Mouse (Mus musculus) MEL (cell line): ENCODE data around the gene Mblac1. TPM values are rescaled to one million over a fixed set of nuclear protein-coding genes. Genes with fewer than 3 reads are reported as not detected.

Source experiments
- DNase-seq: peaks from one replicate; pipeline ENCODE4 v3.0.0; 2011; ENCODE audit warnings: low read depth, low spot score
- H3K27ac ChIP-seq: 2 replicates; pipeline ENCODE4 v1.5.1; 2012; ENCODE audit warnings: low read depth, mild to moderate bottlenecking, control low read depth, low read length, moderate library complexity; ENCODE audit not compliant: control insufficient read depth
- H3K27me3 ChIP-seq, 2 experiments: fragments of 150-350 bp in 1 of 2; sonication (generic) in 1 of 2; 2 replicates each; pipeline ENCODE4 v1.6.1; 2012; ENCODE audit warnings: low read length in 2 of 2, mild to moderate bottlenecking in 2 of 2, improper control_type of control experiment in 1 of 2, moderate library complexity in 1 of 2; ENCODE audit not compliant: insufficient read depth in 2 of 2, control insufficient read depth in 1 of 2
- H3K36me3 ChIP-seq, 2 experiments: 2 replicates each; pipeline ENCODE4 v1.6.1; 2012 to 2014; ENCODE audit warnings: low read length in 2 of 2, improper control_type of control experiment in 1 of 2, inconsistent platforms in 1 of 2, mild to moderate bottlenecking in 1 of 2; ENCODE audit not compliant: insufficient read depth in 2 of 2, control insufficient read depth in 1 of 2
- H3K4me1 ChIP-seq, 2 experiments: fragments of 150-350 bp in 1 of 2; sonication (generic) in 1 of 2; 2 replicates each; pipeline ENCODE4 v1.6.1; 2012; ENCODE audit warnings: low read length in 2 of 2, improper control_type of control experiment in 1 of 2, mild to moderate bottlenecking in 1 of 2; ENCODE audit not compliant: insufficient read depth in 2 of 2, control insufficient read depth in 1 of 2
- H3K4me3 ChIP-seq, 2 experiments: fragments of 150-350 bp in 1 of 2; sonication (generic) in 1 of 2; 2 replicates each; pipeline ENCODE4 v1.5.1; 2012; ENCODE audit warnings: low read depth in 2 of 2, low read length in 2 of 2, mild to moderate bottlenecking in 2 of 2, moderate library complexity in 2 of 2, control low read depth in 1 of 2, improper control_type of control experiment in 1 of 2; ENCODE audit not compliant: control insufficient read depth in 1 of 2, insufficient read depth in 1 of 2
- H3K79me2 ChIP-seq: 2 replicates; pipeline ENCODE4 v1.6.1; 2012; ENCODE audit warnings: mild to moderate bottlenecking, low read length, moderate library complexity; ENCODE audit not compliant: control insufficient read depth, poor library complexity, insufficient read depth
- H3K9ac ChIP-seq: 2 replicates; pipeline ENCODE4 v1.6.1; 2012; ENCODE audit warnings: low read depth, mild to moderate bottlenecking, control low read depth, low read length, moderate library complexity; ENCODE audit not compliant: control insufficient read depth, poor library complexity, severe bottlenecking
- H3K9me3 ChIP-seq: fragments of 150-350 bp; sonication (generic); replicated peaks from 2 replicates; pipeline ENCODE4 v1.6.1; 2012; ENCODE audit warnings: mild to moderate bottlenecking, low read length, improper control_type of control experiment, moderate library complexity; ENCODE audit not compliant: insufficient read depth
- CHD1 ChIP-seq: IDR thresholded peaks from 2 replicates; pipeline ENCODE4 v1.6.1; 2012; ENCODE audit warnings: low read depth, mild to moderate bottlenecking, inconsistent platforms, low read length, improper control_type of control experiment
- CHD2 ChIP-seq: IDR thresholded peaks from 2 replicates; pipeline ENCODE4 v1.6.1; 2011; ENCODE audit warnings: low read length, improper control_type of control experiment
- CTCF ChIP-seq, 3 experiments: IDR thresholded peaks in 2 of 3; conservative IDR thresholded peaks in 1 of 3; 2 replicates each; pipeline ENCODE4 v1.5.1; 2011 to 2012; ENCODE audit warnings: low read length in 3 of 3, low read depth in 2 of 3, mild to moderate bottlenecking in 2 of 3, improper control_type of control experiment in 1 of 3, inconsistent platforms in 1 of 3, mixed read lengths in 1 of 3, moderate library complexity in 1 of 3; ENCODE audit not compliant: control insufficient read depth in 1 of 3, insufficient read depth in 1 of 3, poor library complexity in 1 of 3, severe bottlenecking in 1 of 3
- E2F4 ChIP-seq: IDR thresholded peaks from 2 replicates; pipeline ENCODE4 v1.6.1; 2011; ENCODE audit warnings: low read depth, low read length, improper control_type of control experiment, borderline replicate concordance
- ELF1 ChIP-seq: IDR thresholded peaks from 2 replicates; pipeline ENCODE4 v1.6.1; 2014; ENCODE audit warnings: low read depth, mild to moderate bottlenecking, inconsistent platforms, low read length, improper control_type of control experiment, moderate library complexity
- GATA1 ChIP-seq: IDR thresholded peaks from 2 replicates; pipeline ENCODE4 v1.6.1; 2011; ENCODE audit warnings: low read depth, low read length, improper control_type of control experiment
- HCFC1 ChIP-seq: IDR thresholded peaks from 2 replicates; pipeline ENCODE4 v1.6.1; 2012; ENCODE audit warnings: low read depth, mild to moderate bottlenecking, inconsistent platforms, low read length, improper control_type of control experiment, moderate library complexity
- KAT2A ChIP-seq: conservative IDR thresholded peaks from 2 replicates; pipeline ENCODE4 v1.6.1; 2012; ENCODE audit warnings: low read depth, low read length, improper control_type of control experiment, inconsistent platforms
- MAX ChIP-seq: IDR thresholded peaks from 2 replicates; pipeline ENCODE4 v1.6.1; 2011; ENCODE audit warnings: low read length, improper control_type of control experiment
- MAZ ChIP-seq: IDR thresholded peaks from 2 replicates; pipeline ENCODE4 v1.6.1; 2012; ENCODE audit warnings: low read depth, mild to moderate bottlenecking, inconsistent platforms, low read length, improper control_type of control experiment
- MEF2A ChIP-seq: IDR thresholded peaks from 2 replicates; pipeline ENCODE4 v1.6.1; 2014; ENCODE audit warnings: low read depth, mild to moderate bottlenecking, inconsistent platforms, low read length, improper control_type of control experiment; ENCODE audit not compliant: poor library complexity, insufficient replicate concordance, severe bottlenecking; ENCODE audit errors: extremely low read depth
- MXI1 ChIP-seq: IDR thresholded peaks from 2 replicates; pipeline ENCODE4 v1.6.1; 2011; ENCODE audit warnings: mild to moderate bottlenecking, low read depth, low read length, improper control_type of control experiment
- MYB ChIP-seq: IDR thresholded peaks from 2 replicates; pipeline ENCODE4 v1.6.1; 2011; ENCODE audit warnings: mild to moderate bottlenecking, low read depth, low read length, improper control_type of control experiment
- MYC ChIP-seq: IDR thresholded peaks from 2 replicates; pipeline ENCODE4 v1.6.1; 2011; ENCODE audit warnings: low read depth, mild to moderate bottlenecking, low read length, improper control_type of control experiment, moderate library complexity
- NELFE ChIP-seq: IDR thresholded peaks from 2 replicates; pipeline ENCODE4 v1.6.1; 2011; ENCODE audit warnings: low read depth, low read length, improper control_type of control experiment
- NRF1 ChIP-seq: IDR thresholded peaks from 2 replicates; pipeline ENCODE4 v1.6.1; 2014; ENCODE audit warnings: low read depth, mild to moderate bottlenecking, inconsistent platforms, low read length, improper control_type of control experiment, moderate library complexity; ENCODE audit not compliant: poor library complexity, insufficient read depth, severe bottlenecking
- POLR2A ChIP-seq, 2 experiments: IDR thresholded peaks; 2 replicates each; pipeline ENCODE4 v1.6.1; 2011 to 2012; ENCODE audit warnings: low read length in 2 of 2, mild to moderate bottlenecking in 2 of 2, control low read depth in 1 of 2, improper control_type of control experiment in 1 of 2, low read depth in 1 of 2, moderate library complexity in 1 of 2; ENCODE audit not compliant: control insufficient read depth in 1 of 2, insufficient read depth in 1 of 2, poor library complexity in 1 of 2
- POLR2AphosphoS2 ChIP-seq: IDR thresholded peaks from 2 replicates; pipeline ENCODE4 v1.6.1; 2011; ENCODE audit warnings: low read length, improper control_type of control experiment
- POLR2AphosphoS5 ChIP-seq: IDR thresholded peaks from 2 replicates; pipeline ENCODE4 v1.6.1; 2012; ENCODE audit warnings: low read depth, borderline replicate concordance, mild to moderate bottlenecking, inconsistent platforms, low read length, moderate library complexity, mixed read lengths
- SIN3A ChIP-seq: IDR thresholded peaks from 2 replicates; pipeline ENCODE4 v1.6.1; 2012; ENCODE audit warnings: low read length, improper control_type of control experiment, inconsistent platforms
- SMC3 ChIP-seq: IDR thresholded peaks from 2 replicates; pipeline ENCODE4 v1.6.1; 2011; ENCODE audit warnings: low read depth, low read length, improper control_type of control experiment
- TBP ChIP-seq: IDR thresholded peaks from 2 replicates; pipeline ENCODE4 v1.8.0; 2011; ENCODE audit warnings: low read depth, low read length, improper control_type of control experiment
- TCF12 ChIP-seq: IDR thresholded peaks from 2 replicates; pipeline ENCODE4 v1.6.1; 2014; ENCODE audit warnings: low read depth, mild to moderate bottlenecking, inconsistent platforms, low read length, improper control_type of control experiment, moderate library complexity
- ZC3H11A ChIP-seq: IDR thresholded peaks from 2 replicates; pipeline ENCODE4 v1.6.1; 2012; ENCODE audit warnings: low read depth, mild to moderate bottlenecking, inconsistent platforms, low read length, improper control_type of control experiment
- ZKSCAN1 ChIP-seq: IDR thresholded peaks from 2 replicates; pipeline ENCODE4 v1.6.1; 2012; ENCODE audit warnings: low read depth, mild to moderate bottlenecking, inconsistent platforms, low read length, improper control_type of control experiment, moderate library complexity
- ZMIZ1 ChIP-seq: IDR thresholded peaks from 2 replicates; pipeline ENCODE4 v1.6.1; 2012; ENCODE audit warnings: low read depth, mild to moderate bottlenecking, inconsistent platforms, low read length, improper control_type of control experiment, moderate library complexity
- ZNF384 ChIP-seq: IDR thresholded peaks from 2 replicates; pipeline ENCODE4 v1.6.1; 2012; ENCODE audit warnings: low read depth, mild to moderate bottlenecking, inconsistent platforms, low read length, improper control_type of control experiment
- polyA plus RNA-seq, 2 experiments: library from polyadenylated mRNA; stranded (reverse) in 1 of 2; unstranded in 1 of 2; fragments of >175 nt in 1 of 2; fragments of >200 nt in 1 of 2; gene quantifications; 2 replicates each; pipeline versions ENCODE4 v1.2.1 to v1.2.4; 2012; ENCODE audit warnings: low replicate concordance in 2 of 2, low read depth in 1 of 2; ENCODE audit not compliant: insufficient read length in 2 of 2, insufficient read depth in 1 of 2, missing spikeins in 1 of 2
- total RNA-seq: library from RNA; depleted of rRNA; stranded (reverse); fragments of 300-350 nt; gene quantifications from 2 replicates; pipeline ENCODE4 v1.2.3, GENCODE M21; 2012

The Mblac1 gene
- total and polyA plus RNA-seq, 3 experiments, result 5.0 to 5.7 TPM; not detected in 1

DNA sequence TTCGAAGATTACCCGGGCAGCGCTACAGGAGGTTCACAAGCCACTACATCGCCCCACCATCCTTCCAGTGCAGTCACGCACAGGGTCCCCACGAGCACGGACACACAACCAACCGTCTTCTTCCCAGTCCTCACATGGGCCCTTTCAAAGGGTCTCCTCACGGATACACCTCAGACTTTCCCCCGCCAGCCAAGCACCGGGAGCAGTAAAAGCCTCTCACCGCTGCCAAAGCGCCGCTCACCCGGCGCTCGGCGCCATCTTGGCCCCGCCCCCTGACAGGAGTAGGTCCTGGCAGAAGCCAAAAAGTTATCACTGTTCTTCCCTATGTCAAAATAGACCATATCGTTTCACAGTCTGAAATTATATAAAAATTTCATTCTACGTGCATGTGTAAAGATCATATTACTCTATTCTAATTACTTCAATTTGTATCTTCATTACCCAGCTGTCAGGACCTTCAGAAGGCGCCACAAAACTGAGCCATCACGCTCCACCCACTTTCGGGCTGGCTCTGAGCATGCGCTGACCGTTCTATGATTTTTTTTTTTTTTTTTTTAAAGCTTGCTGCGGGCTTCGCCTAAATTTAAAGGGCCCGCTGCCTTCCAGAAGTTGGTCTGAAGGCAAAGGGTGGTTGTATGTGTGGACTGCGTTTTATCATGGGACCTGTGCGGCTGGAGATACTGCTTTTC lies 7.0 kb upstream of the Mblac1 start, which contains the start of the genes Taf6 and Cnpy4:
Taf6 (minus strand) TSS at position 502 of the 689 bp plus-strand sequence.
Cnpy4 (plus strand) TSS at position 536 of the 689 bp plus-strand sequence.
- Histone ChIP-seq H3K4me3 (peak within 1 kb of the TSS; percentile 51 to 99), H3K4me1 (peaks cover 0 to 5% of the 10 kb centered on the region in 2 experiments; a peak in 1 of 4 replicates), H3K27me3 (no peaks in the 10 kb centered on the region), H3K9me3 (no peaks in the 10 kb centered on the region), H3K9ac (peak within 1 kb of the TSS; percentile 96), H3K36me3 (peaks cover 0 to 5% of the 10 kb centered on the region in 2 experiments; a peak in 2 of 4 replicates), H3K79me2 (peaks cover 6% of the 10 kb centered on the region; the same call in 1 of the 2 replicates), H3K27ac (peak within 1 kb of the TSS; percentile 84)
- TF ChIP-seq CHD1 (no peak), POLR2AphosphoS2 (no peak), CHD2 (no peak), MYB (no peak), TBP (peak; percentile 95), MAX (no peak), POLR2A (IDR thresholded peaks at IDR 0.05; ENCODE audit: control insufficient read depth in 1 of 2, insufficient read depth in 1 of 2, low read depth in 1 of 2, low read length in 2 of 2, poor library complexity in 1 of 2) (peak; percentile 98 to 100), SMC3 (no peak), ELF1 (no peak), MAZ (no peak; the same call in 1 of the 2 replicates), ZNF384 (peak; percentile 99), NELFE (peak; percentile 93), ZMIZ1 (no peak), MYC (no peak), KAT2A (no peak), SIN3A (peak; percentile 83), MEF2A (no peak), MXI1 (peak; percentile 62), CTCF (IDR thresholded peaks at IDR 0.05 in 2 of 3, conservative IDR thresholded peaks at IDR 0.05 in 1 of 3; ENCODE audit: control insufficient read depth in 1 of 3, insufficient read depth in 1 of 3, low read depth in 2 of 3, low read length in 3 of 3, poor library complexity in 1 of 3, severe bottlenecking in 1 of 3) (no peak), ZC3H11A (no peak), NRF1 (peak; percentile 86), HCFC1 (peak; percentile 84), GATA1 (0 out of 2 replicates have a peak, but pooled peaks have one; percentile 24), E2F4 (peak; percentile 84; the same call in 1 of the 2 replicates), ZKSCAN1 (no peak; the same call in 1 of the 2 replicates), POLR2AphosphoS5 (no peak), TCF12 (peak; percentile 75)
- DNase-seq, result peak; percentile 93
